Mouse (Mus musculus) erythroblast, embryonic 14.5 days (primary cell): ENCODE measurements around the gene Megf11. TPM values are rescaled to one million over a fixed set of nuclear protein-coding genes. Genes with fewer than 3 reads are reported as not detected.

ENCODE experiments used
- H3K27me3 ChIP-seq: 2 replicates; pipeline ENCODE4 v1.6.1; 2012; ENCODE audit warnings: inconsistent platforms; ENCODE audit not compliant: control insufficient read depth
- H3K36me3 ChIP-seq: 2 replicates; pipeline ENCODE4 v1.6.1; 2012; ENCODE audit warnings: mild to moderate bottlenecking, inconsistent platforms; ENCODE audit not compliant: control insufficient read depth
- H3K4me1 ChIP-seq: 2 replicates; pipeline ENCODE4 v1.6.1; 2012; ENCODE audit warnings: inconsistent platforms; ENCODE audit not compliant: control insufficient read depth
- H3K4me3 ChIP-seq: replicated peaks from 2 replicates; pipeline ENCODE3; 2012; ENCODE audit warnings: moderate library complexity, mild to moderate bottlenecking, inconsistent platforms
- H3K9me3 ChIP-seq: 2 replicates; pipeline ENCODE4 v1.6.1; 2012; ENCODE audit warnings: low read length, inconsistent platforms, mixed read lengths; ENCODE audit not compliant: control insufficient read depth
- GATA1 ChIP-seq: IDR thresholded peaks from 2 replicates; pipeline ENCODE4 v1.6.1; 2012; ENCODE audit warnings: low read length, inconsistent platforms, mixed read lengths
- TAL1 ChIP-seq: IDR thresholded peaks from 3 replicates; pipeline ENCODE4 v1.6.1; 2012; ENCODE audit warnings: low read length, inconsistent platforms, mixed read lengths
- polyA plus RNA-seq: library from polyadenylated mRNA; stranded (reverse); fragments of >175 nt; gene quantifications from 2 replicates; pipeline ENCODE4 v1.2.3, GENCODE M21; 2012

Gene Megf11
- polyA plus RNA-seq, 1 experiment = not detected

- Histone ChIP-seq H3K36me3 (no peaks in the 10 kb centered on the region), H3K4me1 (peaks cover 39% of the 10 kb centered on the region), H3K9me3 (no peaks in the 10 kb centered on the region), H3K4me3 (no peak overlapping the region), H3K27me3 (peaks cover 15% of the 10 kb centered on the region)
- no peak for TF ChIP-seq TAL1
- no peak for TF ChIP-seq GATA1
These were observed 165.9 kb downstream of the Megf11 start for GRCm38 (mm10) chr9:64551307-64551706.

- H3K4me3 ChIP-seq = no peak overlapping the region
These were observed 166.6 kb downstream of the Megf11 start for GRCm38 (mm10) chr9:64552046-64552445.

GRCm38 (mm10) chr9:64553441-64553840 is 168.0 kb downstream of the Megf11 start:
- TF ChIP-seq TAL1 = no peak
- no peak for TF ChIP-seq GATA1
- Histone ChIP-seq H3K27me3 (peaks cover 15% of the 10 kb centered on the region), H3K9me3 (no peaks in the 10 kb centered on the region), H3K4me1 (peaks cover 46% of the 10 kb centered on the region), H3K36me3 (no peaks in the 10 kb centered on the region), H3K4me3 (no peak overlapping the region)

More at GRCm38 (mm10) chr9:64552046-64552445, 166.6 kb downstream of the Megf11 start:
- no peak for TF ChIP-seq TAL1
- TF ChIP-seq GATA1 = no peak
- Histone ChIP-seq H3K4me1 (peaks cover 40% of the 10 kb centered on the region), H3K9me3 (no peaks in the 10 kb centered on the region), H3K36me3 (no peaks in the 10 kb centered on the region), H3K27me3 (peaks cover 15% of the 10 kb centered on the region)

- Histone ChIP-seq H3K36me3 (no peaks in the 10 kb centered on the region), H3K4me1 (peaks cover 55% of the 10 kb centered on the region), H3K9me3 (no peaks in the 10 kb centered on the region), H3K4me3 (no peak overlapping the region), H3K27me3 (peaks cover 13% of the 10 kb centered on the region)
- TF ChIP-seq GATA1 = no peak
- TF ChIP-seq TAL1 = no peak
These were observed 170.2 kb downstream of the Megf11 start for GRCm38 (mm10) chr9:64555620-64556019.

DNA sequence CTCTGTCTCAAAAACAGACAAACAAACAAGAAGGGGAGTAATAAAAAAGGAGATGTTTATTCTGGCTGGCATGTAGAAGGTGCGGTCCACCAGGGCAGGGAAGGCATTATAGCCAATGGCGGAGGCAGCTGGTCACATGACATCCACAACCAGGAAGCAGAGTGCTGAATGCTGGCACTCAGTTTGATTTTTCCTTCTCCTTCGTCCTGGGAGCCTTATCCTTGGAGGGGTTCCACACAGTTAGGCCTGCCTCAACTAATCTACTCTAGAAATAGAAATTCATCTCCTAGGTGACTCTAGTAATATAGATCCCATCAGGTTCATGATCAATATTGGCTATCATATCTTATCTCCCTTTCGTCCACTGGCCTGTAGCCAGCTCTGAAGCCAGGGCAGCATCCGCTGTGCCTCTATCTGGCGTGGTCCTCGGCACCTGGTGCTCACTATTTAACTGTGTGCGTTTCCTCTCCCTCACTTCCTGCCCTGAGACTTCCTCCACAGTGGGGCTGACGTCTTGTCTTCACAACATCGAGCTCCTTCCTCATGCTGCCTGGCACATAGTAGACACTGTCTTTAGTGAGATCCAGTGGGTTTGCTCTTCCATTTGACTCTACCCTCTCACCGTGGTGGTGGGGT is 171.8 kb downstream of the Megf11 start:
- peaks cover 53% of the 10 kb centered on the region for H3K4me1 ChIP-seq
- TF ChIP-seq GATA1 = no peak
- no peak for TF ChIP-seq TAL1

GRCm38 (mm10) chr9:64557846-64558530 is 172.6 kb downstream of the Megf11 start:
- H3K36me3 ChIP-seq = peaks cover 6% of the 10 kb centered on the region
- TF ChIP-seq GATA1 (no peak), TAL1 (no peak)
- H3K4me1 ChIP-seq = peaks cover 55% of the 10 kb centered on the region
- peaks cover 9% of the 10 kb centered on the region for H3K27me3 ChIP-seq
- peaks cover 8% of the 10 kb centered on the region for H3K9me3 ChIP-seq
- H3K4me3 ChIP-seq = no peak overlapping the region

More for the DNA sequence above, 171.8 kb downstream of the Megf11 start:
- Histone ChIP-seq H3K36me3 (no peaks in the 10 kb centered on the region), H3K27me3 (peaks cover 13% of the 10 kb centered on the region), H3K9me3 (peaks cover under 1% of the 10 kb centered on the region; the same call in 1 of the 2 replicates), H3K4me3 (no peak overlapping the region)

DNA sequence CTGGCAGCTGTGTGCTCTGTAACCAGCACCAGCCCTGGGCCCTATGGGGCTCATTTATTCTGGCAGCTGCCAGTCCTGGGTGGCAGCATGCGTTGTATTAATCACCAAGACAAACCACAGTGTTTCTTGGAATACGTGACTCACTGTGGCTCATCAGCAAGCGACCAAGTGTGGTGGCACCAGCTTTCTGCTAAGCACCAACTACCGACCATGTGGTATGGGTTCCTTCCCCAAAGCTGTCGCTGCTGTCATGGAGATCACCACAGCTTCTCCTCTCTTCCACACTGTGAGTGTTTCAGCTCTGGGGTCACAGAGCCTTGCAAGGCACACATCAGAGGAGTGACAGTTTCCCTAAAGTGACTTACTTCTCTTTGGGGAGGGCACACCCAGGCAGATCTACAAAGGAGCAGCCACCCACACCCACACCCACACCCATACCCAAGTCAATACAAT is 178.9 kb downstream of the Megf11 start:
- TF ChIP-seq GATA1 (no peak), TAL1 (no peak)
- Histone ChIP-seq H3K4me1 (peaks cover 73% of the 10 kb centered on the region), H3K9me3 (peaks cover 14% of the 10 kb centered on the region), H3K4me3 (peak overlapping the region; percentile 50), H3K27me3 (no peaks in the 10 kb centered on the region), H3K36me3 (peaks cover 13% of the 10 kb centered on the region)

DNA sequence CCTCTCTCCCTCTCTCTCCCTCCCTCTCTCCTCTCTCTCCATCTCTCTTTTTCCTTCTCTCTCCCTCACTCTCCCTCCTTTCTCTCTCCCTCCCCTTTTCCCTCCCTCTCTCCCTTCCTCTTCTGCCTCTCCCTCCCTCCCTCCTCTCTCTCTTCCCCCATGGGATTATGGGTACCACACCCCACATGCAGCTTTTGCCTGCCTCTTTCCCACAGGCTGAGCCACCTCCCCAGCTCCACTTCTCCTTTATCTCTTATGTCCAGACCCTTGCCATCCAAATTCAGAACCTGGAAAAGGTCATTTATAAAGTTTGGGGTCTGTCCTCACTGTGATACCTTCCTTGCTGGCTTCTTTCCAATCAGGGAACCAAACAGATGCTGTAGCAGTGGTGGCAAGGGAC is 180.5 kb downstream of the Megf11 start:
- peak overlapping the region; percentile 45 for H3K4me3 ChIP-seq
- peaks cover 75% of the 10 kb centered on the region for H3K4me1 ChIP-seq
- TF ChIP-seq TAL1 (no peak; the same call in 1 of the 3 replicates), GATA1 (no peak)
- H3K9me3 ChIP-seq = peaks cover 14% of the 10 kb centered on the region
- no peaks in the 10 kb centered on the region for H3K27me3 ChIP-seq
- H3K36me3 ChIP-seq = peaks cover 13% of the 10 kb centered on the region

- peak overlapping the region; percentile 45 for H3K4me3 ChIP-seq
- H3K27me3 ChIP-seq = no peaks in the 10 kb centered on the region
- TF ChIP-seq TAL1 (no peak; the same call in 2 of the 3 replicates), GATA1 (no peak)
- H3K9me3 ChIP-seq = peaks cover 14% of the 10 kb centered on the region
- peaks cover 13% of the 10 kb centered on the region for H3K36me3 ChIP-seq
- peaks cover 73% of the 10 kb centered on the region for H3K4me1 ChIP-seq
These were observed 180.9 kb downstream of the Megf11 start for GRCm38 (mm10) chr9:64566376-64566775.
